Mouse (Mus musculus): ENCODE measurements around the gene Numbl. TPM values are rescaled to one million over a fixed set of nuclear protein-coding genes. Genes with fewer than 3 reads are reported as not detected.

Numbl gene
- polyA plus RNA-seq, 1 experiment from 2014 or later: 36.5 TPM

DNA sequence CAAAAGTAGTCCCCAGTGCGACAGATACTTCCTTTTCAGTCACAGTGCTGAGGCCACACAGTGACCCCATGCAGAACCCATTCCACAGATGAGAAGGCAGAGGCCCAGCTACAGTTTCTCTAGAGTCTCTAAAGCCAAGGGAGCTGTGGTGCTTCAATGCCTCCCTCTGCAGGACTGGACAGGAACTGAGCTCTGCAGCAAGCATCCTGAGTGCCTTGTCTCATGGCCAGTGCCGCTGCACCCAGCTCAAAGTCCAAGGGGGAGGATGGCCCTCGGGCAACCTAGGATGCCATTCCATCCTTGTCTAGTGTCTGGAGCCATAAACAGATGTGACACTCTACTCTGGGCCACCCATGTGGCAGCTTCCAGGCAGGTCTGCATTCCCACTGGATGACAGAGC, 2.5 kb upstream of the Numbl start:
- no peak overlapping the region for H3K27ac ChIP-seq
- H3K27me3 ChIP-seq: no peaks in the 10 kb centered on the region
- H3K9ac ChIP-seq: no peak overlapping the region
- no peaks in the 10 kb centered on the region for H3K9me3 ChIP-seq
- ATAC-seq (ENCODE audit: insufficient number of reproducible peaks, insufficient read depth, low FRiP score, low TSS enrichment): no peak
- no peak overlapping the region for H3K4me2 ChIP-seq (replicated peaks)
- WGBS: 54% methylated on average over 3 of the region's 3 CpGs
- no peak overlapping the region for H3K4me3 ChIP-seq
- H3K36me3 ChIP-seq: no peaks in the 10 kb centered on the region; the same call in 1 of the 2 replicates
- H3K4me1 ChIP-seq: peaks cover 24% of the 10 kb centered on the region

DNA sequence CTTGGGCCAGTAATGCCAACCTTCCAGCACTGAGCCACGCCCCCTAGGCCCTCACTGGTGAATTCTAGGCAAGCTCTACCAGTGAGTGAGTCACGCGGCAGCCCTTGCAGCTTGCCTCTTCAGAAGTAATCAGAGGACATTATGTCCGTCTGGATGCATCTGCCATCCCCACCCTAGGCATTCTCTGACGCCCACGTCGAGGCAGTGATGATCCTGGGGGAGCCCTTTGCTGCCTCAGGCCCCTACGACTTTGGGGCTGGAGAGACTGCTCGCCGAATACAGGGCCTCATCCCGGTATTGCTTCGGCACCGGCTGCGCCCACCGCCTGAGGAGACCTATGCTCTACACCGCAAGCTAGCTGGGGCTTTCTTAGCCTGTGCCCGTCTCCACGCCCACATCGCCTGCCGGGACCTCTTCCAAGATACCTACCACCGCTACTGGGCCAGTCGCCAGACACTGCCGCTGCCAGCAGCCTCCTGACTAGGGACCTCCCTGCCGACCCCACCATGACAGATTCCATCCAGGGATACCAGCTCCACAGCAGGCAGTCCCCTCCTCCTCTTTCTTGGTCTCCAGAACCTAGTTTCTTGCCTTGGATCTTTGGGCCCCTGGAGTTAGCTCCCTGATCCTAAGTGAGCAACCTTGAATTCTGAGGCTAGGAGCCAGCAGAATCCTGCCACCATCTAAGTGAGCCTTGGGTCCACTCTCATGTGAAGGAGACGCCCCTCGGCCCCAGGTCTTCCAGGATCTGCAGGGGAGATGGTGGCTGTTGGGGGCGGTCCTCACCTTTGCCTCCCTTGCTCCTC, 984 bp upstream of the Numbl start:
- Histone ChIP-seq H3K9me3 (no peaks in the 10 kb centered on the region), H3K9ac (no peak overlapping the region; the same call in 1 of the 2 replicates), H3K36me3 (no peaks in the 10 kb centered on the region; the same call in none of the 2 replicates), H3K27me3 (no peaks in the 10 kb centered on the region), H3K4me1 (peaks cover 27% of the 10 kb centered on the region), H3K4me3 (peak overlapping the region; percentile 85), H3K4me2 (replicated peaks) (peak overlapping the region; percentile 77), H3K27ac (peak overlapping the region; percentile 75)
- 15% methylated on average over 27 of the region's 27 CpGs for WGBS
- no peak for ATAC-seq (ENCODE audit: insufficient number of reproducible peaks, insufficient read depth, low FRiP score, low TSS enrichment)

DNA sequence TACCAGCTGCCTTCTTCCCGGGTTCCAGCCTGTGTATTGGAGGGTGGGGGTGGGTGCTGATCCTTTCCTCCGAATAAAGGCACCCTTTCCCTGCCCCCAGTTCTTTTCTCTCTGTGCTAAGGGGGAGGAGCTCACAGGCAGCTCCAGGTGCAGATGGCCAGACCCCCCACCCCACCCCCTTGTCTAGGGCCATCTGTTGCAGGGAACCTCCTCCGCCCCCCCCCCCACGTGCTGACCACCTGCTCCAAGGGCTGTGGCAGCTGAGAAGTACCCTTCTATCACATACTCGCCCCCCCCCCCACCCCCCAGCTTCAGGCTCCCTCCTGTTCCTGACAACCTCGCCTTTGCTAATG, 405 bp upstream of the Numbl start:
- Histone ChIP-seq H3K27me3 (no peaks in the 10 kb centered on the region), H3K4me1 (peaks cover 27% of the 10 kb centered on the region), H3K27ac (peak overlapping the region; percentile 75), H3K9me3 (no peaks in the 10 kb centered on the region), H3K9ac (no peak overlapping the region; the same call in 1 of the 2 replicates), H3K4me2 (replicated peaks) (peak overlapping the region; percentile 77), H3K4me3 (peak overlapping the region; percentile 85), H3K36me3 (peaks cover 4% of the 10 kb centered on the region)
- WGBS: 6% methylated on average over 4 of the region's 6 CpGs
- ATAC-seq (ENCODE audit: insufficient number of reproducible peaks, insufficient read depth, low FRiP score, low TSS enrichment): 0 out of 2 replicates have a peak, but pooled peaks have one; percentile 2

DNA sequence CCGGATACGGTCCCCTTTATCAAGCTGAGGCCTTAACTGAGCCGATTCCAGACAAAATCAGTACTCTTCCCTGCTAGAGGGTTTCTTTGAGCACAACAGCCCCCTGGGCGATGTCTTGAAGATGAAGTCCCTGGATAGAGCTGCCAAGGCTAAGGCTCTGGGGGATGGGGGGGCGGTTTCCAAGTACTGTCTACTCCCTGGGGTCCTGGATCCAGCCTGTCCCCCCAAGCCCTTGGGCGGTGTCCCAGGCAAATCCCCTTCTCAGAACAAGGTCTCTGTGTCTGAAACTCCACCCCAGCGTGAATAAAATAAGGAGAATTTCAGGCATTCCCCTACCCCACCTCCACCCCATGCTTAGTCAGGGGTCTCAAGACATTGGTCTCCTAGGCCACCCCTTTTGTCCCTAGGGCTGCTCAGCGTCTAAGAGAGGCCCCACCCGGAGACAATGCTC, 1.1 kb downstream of the Numbl start:
- H3K27me3 ChIP-seq: no peaks in the 10 kb centered on the region
- peak overlapping the region; percentile 87 for H3K27ac ChIP-seq
- H3K9me3 ChIP-seq: no peaks in the 10 kb centered on the region
- no peak; the same call in 1 of the 2 replicates for ATAC-seq (ENCODE audit: insufficient number of reproducible peaks, insufficient read depth, low FRiP score, low TSS enrichment)
- WGBS: under 1% methylated on average over 9 of the region's 9 CpGs
- H3K4me2 ChIP-seq (replicated peaks): peak overlapping the region; percentile 77
- peaks cover 27% of the 10 kb centered on the region for H3K4me1 ChIP-seq
- H3K36me3 ChIP-seq: peaks cover 18% of the 10 kb centered on the region
- H3K9ac ChIP-seq: peak overlapping the region; percentile 91
- peak overlapping the region; percentile 85 for H3K4me3 ChIP-seq

DNA sequence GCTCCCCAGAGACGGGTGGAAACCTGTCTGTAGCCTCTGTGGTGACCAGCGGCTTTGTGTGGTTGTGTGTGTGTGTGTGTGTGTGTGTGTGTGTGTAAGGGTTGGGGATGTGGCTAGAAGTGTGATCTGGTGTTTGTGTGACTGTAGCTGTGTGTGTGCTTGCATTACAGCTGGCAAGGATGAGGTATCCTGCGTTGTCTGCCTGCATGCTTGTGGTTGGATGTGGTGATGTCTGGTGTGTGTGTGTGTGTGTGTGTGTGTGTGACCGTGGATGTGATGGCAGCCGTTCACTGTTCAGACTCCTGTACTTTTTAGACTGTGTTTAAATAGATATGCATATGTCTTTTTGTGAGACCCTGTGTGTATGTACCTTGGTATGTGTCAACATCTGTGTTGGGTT, 1.5 kb downstream of the Numbl start:
- H3K4me2 ChIP-seq (replicated peaks): peak overlapping the region; percentile 77
- peaks cover 27% of the 10 kb centered on the region for H3K4me1 ChIP-seq
- H3K9me3 ChIP-seq: no peaks in the 10 kb centered on the region
- H3K9ac ChIP-seq: peak overlapping the region; percentile 91
- WGBS: 32% methylated on average over 5 of the region's 5 CpGs
- ATAC-seq (ENCODE audit: insufficient number of reproducible peaks, insufficient read depth, low FRiP score, low TSS enrichment): no peak
- peak overlapping the region; percentile 85 for H3K4me3 ChIP-seq
- H3K27me3 ChIP-seq: no peaks in the 10 kb centered on the region
- H3K27ac ChIP-seq: peak overlapping the region; percentile 87; the same call in 1 of the 2 replicates
- H3K36me3 ChIP-seq: peaks cover 23% of the 10 kb centered on the region

DNA sequence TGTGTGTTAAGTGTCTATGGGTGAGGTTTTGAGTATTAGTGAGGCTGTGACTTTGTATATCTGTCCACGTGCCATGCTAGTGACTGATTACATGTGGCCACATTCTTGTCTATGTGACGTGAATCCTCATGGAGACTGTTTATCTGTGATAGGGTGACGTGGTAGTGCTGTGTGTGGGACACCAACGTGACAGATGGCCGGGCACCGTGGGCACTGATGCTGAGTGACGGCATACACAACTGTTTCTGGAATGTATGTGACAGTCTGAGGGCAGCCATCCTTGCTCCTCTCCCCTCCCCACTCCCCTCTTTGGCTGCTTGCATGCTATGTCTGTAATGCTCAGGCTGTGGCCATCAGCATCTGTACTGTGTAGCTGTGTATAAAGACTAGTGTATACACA, 2.6 kb downstream of the Numbl start:
- H3K27ac ChIP-seq: no peak overlapping the region
- peak overlapping the region; percentile 77; the same call in 1 of the 2 replicates for H3K4me2 ChIP-seq (replicated peaks)
- no peak overlapping the region for H3K4me3 ChIP-seq
- H3K9ac ChIP-seq: no peak overlapping the region
- peaks cover 28% of the 10 kb centered on the region for H3K36me3 ChIP-seq
- H3K27me3 ChIP-seq: no peaks in the 10 kb centered on the region
- ATAC-seq (ENCODE audit: insufficient number of reproducible peaks, insufficient read depth, low FRiP score, low TSS enrichment): no peak
- H3K4me1 ChIP-seq: peaks cover 27% of the 10 kb centered on the region
- 85% methylated on average over 7 of the region's 7 CpGs for WGBS
- no peaks in the 10 kb centered on the region for H3K9me3 ChIP-seq

DNA sequence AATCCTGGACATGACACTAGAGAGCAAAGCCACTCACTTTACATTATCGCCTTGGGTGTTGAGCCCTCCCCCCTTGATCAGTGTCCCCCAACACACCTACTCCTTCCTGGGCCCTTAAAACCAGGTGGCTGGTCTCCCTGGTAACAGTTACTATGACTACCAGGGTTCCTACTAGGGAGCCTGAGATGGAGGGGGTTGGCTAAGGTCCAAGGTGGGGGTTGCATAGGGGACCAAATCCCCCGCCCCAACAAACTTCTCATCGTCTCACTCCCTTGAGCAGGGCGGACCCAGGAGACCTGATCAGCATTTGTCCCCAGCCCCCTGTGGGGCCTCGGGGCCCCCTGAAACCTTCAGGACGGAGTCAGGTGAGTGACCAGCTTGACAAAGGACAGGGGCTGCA, 3.7 kb downstream of the Numbl start:
- no peak overlapping the region for H3K4me2 ChIP-seq (replicated peaks)
- no peaks in the 10 kb centered on the region for H3K27me3 ChIP-seq
- WGBS: 78% methylated on average over 6 of the region's 6 CpGs
- no peak overlapping the region for H3K9ac ChIP-seq
- peaks cover 33% of the 10 kb centered on the region for H3K36me3 ChIP-seq
- H3K27ac ChIP-seq: no peak overlapping the region
- no peaks in the 10 kb centered on the region for H3K9me3 ChIP-seq
- no peak overlapping the region for H3K4me3 ChIP-seq
- H3K4me1 ChIP-seq: peaks cover 26% of the 10 kb centered on the region
- ATAC-seq (ENCODE audit: insufficient number of reproducible peaks, insufficient read depth, low FRiP score, low TSS enrichment): no peak

DNA sequence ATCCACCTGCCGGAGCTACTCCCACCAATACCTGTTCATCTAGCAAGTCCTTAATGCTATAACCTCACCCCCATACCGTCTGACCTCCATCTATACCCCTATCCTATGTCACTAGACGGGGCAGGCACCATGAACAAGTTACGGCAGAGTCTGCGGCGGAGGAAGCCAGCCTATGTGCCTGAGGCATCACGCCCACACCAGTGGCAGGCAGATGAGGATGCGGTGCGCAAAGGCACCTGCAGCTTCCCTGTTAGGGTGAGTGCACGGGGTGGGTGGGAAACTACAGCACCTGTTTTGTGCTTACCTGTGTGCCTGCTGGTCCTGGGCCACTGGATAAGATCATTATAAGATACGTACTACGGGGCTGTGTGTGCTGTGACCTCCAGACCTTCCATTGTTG, 6.5 kb downstream of the Numbl start:
- peaks cover 56% of the 10 kb centered on the region for H3K36me3 ChIP-seq
- no peaks in the 10 kb centered on the region; the same call in 1 of the 2 replicates for H3K9me3 ChIP-seq
- 89% methylated on average over 12 of the region's 12 CpGs for WGBS
- no peaks in the 10 kb centered on the region for H3K27me3 ChIP-seq
- no peak overlapping the region for H3K9ac ChIP-seq
- H3K27ac ChIP-seq: no peak overlapping the region
- ATAC-seq (ENCODE audit: insufficient number of reproducible peaks, insufficient read depth, low FRiP score, low TSS enrichment): no peak
- H3K4me2 ChIP-seq (replicated peaks): no peak overlapping the region
- H3K4me1 ChIP-seq: peaks cover 12% of the 10 kb centered on the region
- no peak overlapping the region for H3K4me3 ChIP-seq

DNA sequence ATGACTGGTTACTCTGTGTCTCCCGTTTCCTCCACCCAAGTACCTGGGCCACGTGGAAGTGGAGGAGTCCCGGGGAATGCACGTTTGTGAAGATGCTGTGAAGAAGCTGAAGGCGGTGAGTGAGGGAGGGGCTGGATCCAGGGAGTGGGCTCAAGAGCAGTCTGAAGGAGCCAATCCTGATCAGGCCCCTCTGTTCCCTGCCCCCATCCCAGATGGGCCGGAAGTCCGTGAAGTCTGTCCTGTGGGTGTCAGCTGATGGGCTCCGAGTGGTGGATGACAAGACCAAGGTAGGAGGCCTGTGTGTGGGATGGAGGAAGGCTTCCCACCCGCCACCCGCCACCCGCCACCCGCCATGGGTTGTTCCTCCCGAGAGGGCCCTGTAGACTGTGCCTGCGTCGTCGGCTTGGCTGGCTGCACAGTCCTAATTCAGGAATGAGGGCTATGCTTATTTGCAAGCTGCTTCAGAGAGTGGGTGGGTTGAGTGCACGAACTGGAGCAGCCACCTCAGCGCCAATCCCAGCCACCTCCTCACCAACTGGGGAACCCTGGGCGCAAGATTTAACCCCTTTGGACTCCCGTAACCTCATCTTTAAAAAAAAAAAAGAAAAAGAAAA, 8.4 kb downstream of the Numbl start:
- ATAC-seq (ENCODE audit: insufficient number of reproducible peaks, insufficient read depth, low FRiP score, low TSS enrichment): no peak
- 69% methylated on average over 20 of the region's 20 CpGs for WGBS
- H3K4me3 ChIP-seq: no peak overlapping the region
- H3K27me3 ChIP-seq: no peaks in the 10 kb centered on the region
- no peaks in the 10 kb centered on the region; the same call in 1 of the 2 replicates for H3K9me3 ChIP-seq
- H3K27ac ChIP-seq: no peak overlapping the region
- H3K9ac ChIP-seq: no peak overlapping the region
- H3K4me1 ChIP-seq: 0 out of 2 replicates have a peak, but pooled peaks cover 2% of the 10 kb centered on the region
- H3K4me2 ChIP-seq (replicated peaks): no peak overlapping the region
- H3K36me3 ChIP-seq: peaks cover 72% of the 10 kb centered on the region

DNA sequence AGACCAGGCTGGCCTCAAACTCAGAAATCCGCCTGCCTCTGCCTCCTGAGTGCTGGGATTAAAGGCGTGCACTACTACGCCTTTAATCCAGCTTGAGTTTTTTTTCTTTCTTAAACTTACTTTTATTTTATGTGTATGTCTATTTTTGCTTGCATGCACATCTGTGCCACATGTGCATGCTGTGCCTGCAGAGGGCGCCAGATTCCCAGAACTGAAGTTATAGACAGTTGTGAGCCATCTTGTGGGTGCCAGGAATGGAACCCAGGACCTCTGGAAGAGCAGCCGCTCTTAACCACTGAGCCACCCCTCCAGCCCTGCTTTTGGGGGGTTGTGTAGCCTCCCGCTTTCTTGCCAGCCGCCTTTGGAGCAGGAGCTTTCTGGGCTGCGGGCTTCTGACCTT, 13.2 kb downstream of the Numbl start:
- no peak overlapping the region for H3K4me2 ChIP-seq (replicated peaks)
- H3K27ac ChIP-seq: no peak overlapping the region
- no peak overlapping the region for H3K9ac ChIP-seq
- no peaks in the 10 kb centered on the region; the same call in 1 of the 2 replicates for H3K9me3 ChIP-seq
- H3K27me3 ChIP-seq: no peaks in the 10 kb centered on the region
- H3K4me1 ChIP-seq: no peaks in the 10 kb centered on the region
- H3K36me3 ChIP-seq: peaks cover 74% of the 10 kb centered on the region
- 81% methylated on average over 8 of the region's 8 CpGs for WGBS
- no peak overlapping the region for H3K4me3 ChIP-seq
- ATAC-seq (ENCODE audit: insufficient number of reproducible peaks, insufficient read depth, low FRiP score, low TSS enrichment): no peak

DNA sequence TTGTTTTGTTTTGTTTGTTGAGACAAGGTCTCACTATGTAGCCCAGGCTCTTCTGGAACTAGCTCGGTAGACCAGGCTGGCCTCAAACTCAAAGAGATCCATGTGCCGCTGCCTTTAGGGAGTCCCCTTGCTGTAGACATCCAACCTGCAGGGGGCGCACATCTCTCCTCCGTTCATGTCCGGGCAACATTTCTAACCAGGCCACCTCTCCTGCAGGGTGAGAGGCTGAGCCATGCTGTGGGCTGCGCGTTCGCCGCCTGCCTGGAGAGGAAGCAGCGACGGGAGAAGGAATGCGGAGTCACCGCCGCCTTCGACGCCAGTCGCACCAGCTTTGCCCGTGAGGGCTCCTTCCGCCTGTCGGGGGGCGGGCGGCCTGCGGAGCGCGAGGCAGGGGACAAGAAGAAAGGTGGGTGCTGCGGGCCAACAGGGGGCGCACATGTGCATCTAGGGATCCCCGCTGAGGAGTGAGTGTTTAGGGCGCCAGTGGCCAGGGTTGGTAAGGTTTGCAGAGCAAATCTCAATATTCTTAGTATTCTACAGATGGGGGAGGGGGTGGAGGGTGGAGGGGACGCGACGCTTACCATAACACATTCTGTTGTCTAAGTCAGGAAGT, 15.6 kb downstream of the Numbl start:
- H3K27me3 ChIP-seq: no peaks in the 10 kb centered on the region
- no peaks in the 10 kb centered on the region for H3K4me1 ChIP-seq
- no peaks in the 10 kb centered on the region; the same call in 1 of the 2 replicates for H3K9me3 ChIP-seq
- H3K9ac ChIP-seq: no peak overlapping the region
- H3K4me3 ChIP-seq: no peak overlapping the region
- H3K27ac ChIP-seq: no peak overlapping the region
- WGBS: 51% methylated on average over 32 of the region's 32 CpGs
- peaks cover 81% of the 10 kb centered on the region for H3K36me3 ChIP-seq
- H3K4me2 ChIP-seq (replicated peaks): no peak overlapping the region
- no peak for ATAC-seq (ENCODE audit: insufficient number of reproducible peaks, insufficient read depth, low FRiP score, low TSS enrichment)

Data from embryonic facial prominence, embryonic 12.5 days (tissue).